Mouse (Mus musculus): ENCODE measurements at regions not wholly inside any gene's neighbourhood (a gene's known extent, or its start where the extent isn't known, plus 50 kb on each side); places are given as distances from the start of the nearest gene placed in this dataset.

DNA sequence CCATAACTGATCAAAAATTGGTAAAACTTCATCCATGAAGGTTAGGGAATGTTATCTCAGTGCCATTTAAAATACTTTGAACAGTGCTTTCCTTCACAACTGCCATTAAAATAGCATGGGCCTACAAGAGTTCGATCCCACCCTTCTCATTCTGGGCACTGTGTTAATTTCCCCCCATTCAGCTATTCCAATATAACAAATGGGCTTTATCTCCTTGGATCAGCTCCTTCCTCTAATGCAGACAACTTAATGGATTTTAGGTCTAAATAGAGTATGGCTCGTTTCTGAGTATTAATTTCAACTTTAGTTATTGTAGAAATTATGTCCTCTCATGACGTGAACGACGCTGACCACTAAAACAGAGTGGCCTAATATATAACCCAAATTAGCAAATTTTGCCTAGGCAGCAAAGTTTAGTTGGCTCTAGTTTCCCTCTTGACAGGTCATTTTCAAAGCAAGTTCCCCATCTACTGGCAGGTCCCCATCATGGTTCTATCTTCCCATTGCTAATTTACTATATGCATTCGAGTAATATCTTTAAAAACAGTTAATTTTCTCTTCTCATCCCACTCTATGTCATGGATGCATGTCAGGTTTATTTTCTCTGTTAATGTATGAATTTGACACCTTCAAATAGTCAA, 544.1 kb downstream of the Arl4a start:
- TF ChIP-seq CHD1 (IDR thresholded peaks at IDR 0.05; ENCODE audit: low read depth, low read length) (no peak), POLR2A (IDR thresholded peaks at IDR 0.05; ENCODE audit: control insufficient read depth in 1 of 2, insufficient read depth in 1 of 2, low read depth in 1 of 2, low read length in 2 of 2, poor library complexity in 1 of 2) (no peak), SIN3A (IDR thresholded peaks at IDR 0.05; ENCODE audit: low read length) (no peak), TCF12 (IDR thresholded peaks at IDR 0.05; ENCODE audit: low read depth, low read length) (no peak), BHLHE40 (IDR thresholded peaks at IDR 0.05; ENCODE audit: borderline replicate concordance, low read depth, low read length) (no peak), CTCF (IDR thresholded peaks at IDR 0.05 in 2 of 3, conservative IDR thresholded peaks at IDR 0.05 in 1 of 3; ENCODE audit: control insufficient read depth in 1 of 3, insufficient read depth in 1 of 3, low read depth in 2 of 3, low read length in 3 of 3, poor library complexity in 1 of 3, severe bottlenecking in 1 of 3) (peak in 1 of 3 experiments; percentile 41; a peak in 2 of 6 replicates), MAFK (IDR thresholded peaks at IDR 0.05; ENCODE audit: borderline replicate concordance, low read depth, low read length) (no peak)

Measured in MEL (cell line).